In the genomic region with DNA sequence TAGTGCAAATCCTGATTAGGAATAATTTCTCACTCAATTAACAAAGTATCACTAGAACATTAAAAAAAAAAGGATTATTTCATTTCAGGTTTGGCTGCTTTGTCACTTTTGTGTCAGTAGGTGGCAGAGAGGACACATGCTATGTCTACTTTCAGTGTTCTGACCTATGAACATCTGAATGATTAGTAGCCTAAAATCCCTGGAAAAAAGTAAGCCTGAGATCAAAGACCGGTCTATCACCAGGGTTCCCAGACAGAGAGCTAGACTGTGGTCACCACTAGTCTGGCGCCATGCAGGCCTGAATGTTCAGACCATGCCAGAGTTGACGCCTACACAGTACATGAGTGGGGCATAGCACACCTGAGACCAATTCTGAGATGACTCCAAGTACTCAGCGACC, we compare ENCODE assay signal across 8 mouse cellular contexts. TPM values are rescaled to one million over a fixed set of nuclear protein-coding genes. Genes with fewer than 3 reads are reported as not detected.
DNase-seq lines count a peak whose midpoint lies in the region; ATAC-seq and TF ChIP-seq lines count a peak whose summit lies in the region.
"Had no signal": no experiment of that assay in that cellular context is flagged by ENCODE, and none has a peak within 500 bp of the region (broad histone marks: within the 10 kb centered on the region; RNA-seq: fewer than 3 reads in every experiment).

No protein-coding gene starts in this region.

- 78% methylated on average over 4 of the region's 4 CpGs for WGBS in kidney, postnatal 0 days
- 57% methylated on average over 4 of the region's 4 CpGs for WGBS in liver, embryonic 14.5 days (ENCODE audit: insufficient replicate concordance)

- TF ChIP-seq CTCF in kidney, postnatal 0 days (IDR thresholded peaks at IDR 0.05; ENCODE audit: low read depth): peak; percentile 78
- peak; percentile 51 to 92 for TF ChIP-seq CTCF in CH12.LX (conservative IDR thresholded peaks at IDR 0.05 in 1 of 2, IDR thresholded peaks at IDR 0.05 in 1 of 2; ENCODE audit: low read depth in 2 of 2, low read length in 2 of 2)
- TF ChIP-seq CTCF in liver, embryonic 14.5 days (IDR thresholded peaks at IDR 0.05; ENCODE audit: low read depth): peak; percentile 55

- DNase-seq in kidney, postnatal 0 days (ENCODE audit: low spot score): peak; percentile 46
- DNase-seq in kidney, adult 11 months: no peak
- DNase-seq in CH12.LX (ENCODE audit: extremely low read depth): no peak
- peak; percentile 11 for DNase-seq in R1 (ENCODE audit: low read depth, low spot score)
- no peak for DNase-seq in liver, embryonic 14.5 days (ENCODE audit: low read depth in 3 of 3, low spot score in 3 of 3)
- no peak for DNase-seq in ovary, postnatal 14 days (ENCODE audit: low spot score)

- no peak for TF ChIP-seq EP300 in CH12.LX (IDR thresholded peaks at IDR 0.05; ENCODE audit: low read length)
- no peak for TF ChIP-seq EP300 in liver, embryonic 14.5 days (IDR thresholded peaks at IDR 0.05; ENCODE audit: low read depth)

- no peak for TF ChIP-seq POLR2A in CH12.LX (IDR thresholded peaks at IDR 0.05; ENCODE audit: low read depth, low read length)

- TF ChIP-seq RAD21 in CH12.LX (IDR thresholded peaks at IDR 0.05; ENCODE audit: low read depth, low read length): peak; percentile 96

- in situ Hi-C loops in CH12.LX (cut with MboI; ENCODE audit: low pct_ligation_motif_present, low pct_unique_long_range_greater_than_20kb, low sequenced_read_pairs): loop anchor here (5.0 kb wide), 1 partner anchor 159 kb away; a partner anchor contains a TSS

- no peak overlapping the region for H3K4me3 ChIP-seq in kidney, postnatal 0 days (replicated peaks; ENCODE audit: low read depth, low read length)
- H3K4me3 ChIP-seq in CH12.LX (replicated peaks in 1 of 3; ENCODE audit: low read depth in 2 of 3, low read length in 2 of 3, poor library complexity in 1 of 3): no peak overlapping the region
- H3K4me3 ChIP-seq in liver, embryonic 14.5 days (ENCODE audit: insufficient read depth in 1 of 2, low read depth in 2 of 2, low read length in 2 of 2): no peak overlapping the region
- H3K4me3 ChIP-seq: hindbrain, embryonic 12.5 days had no signal

- no peak overlapping the region for H3K27ac ChIP-seq in kidney, postnatal 0 days
- H3K27ac ChIP-seq in CH12.LX (ENCODE audit: insufficient read depth, low read depth): no peak overlapping the region
- H3K27ac ChIP-seq in liver, embryonic 14.5 days: no peak overlapping the region
- H3K27ac ChIP-seq: hindbrain, embryonic 12.5 days had no signal

- no peaks in the 10 kb centered on the region for H3K9me3 ChIP-seq in kidney, postnatal 0 days (replicated peaks; ENCODE audit: low read length)
- H3K9me3 ChIP-seq in CH12.LX (replicated peaks; ENCODE audit: low read length): no peaks in the 10 kb centered on the region
- no peaks in the 10 kb centered on the region for H3K9me3 ChIP-seq in liver, embryonic 14.5 days (ENCODE audit: control insufficient read depth, low read length)
- H3K9me3 ChIP-seq: hindbrain, embryonic 12.5 days had no signal

- peak; percentile 46; the same call in 1 of the 2 replicates for ATAC-seq in kidney, postnatal 0 days (replicated peaks; ENCODE audit: low FRiP score, low read depth)
- ATAC-seq in liver, embryonic 14.5 days (ENCODE audit: insufficient read depth): no peak
- no peak for ATAC-seq in cerebellum, adult (ENCODE audit: insufficient number of reproducible peaks, low FRiP score, low TSS enrichment)

- no peaks in the 10 kb centered on the region for H3K79me2 ChIP-seq in CH12.LX (replicated peaks; ENCODE audit: control insufficient read depth, extremely low read depth, insufficient read depth, poor library complexity, severe bottlenecking)

- no peak overlapping the region for H3K4me2 ChIP-seq in kidney, postnatal 0 days (ENCODE audit: low read length)
- H3K4me2 ChIP-seq in CH12.LX (ENCODE audit: insufficient read depth, low read depth, poor library complexity, severe bottlenecking): no peak overlapping the region
- H3K4me2 ChIP-seq in liver, embryonic 14.5 days (ENCODE audit: low read depth): no peak overlapping the region
- H3K4me2 ChIP-seq: hindbrain, embryonic 12.5 days had no signal

- dilution Hi-C loops in CH12.LX (cut with MboI; ENCODE audit: extremely low pct_ligation_motif_present, extremely low pct_unique_long_range_greater_than_20kb, low sequenced_read_pairs): no loop called here

- H3K36me3 ChIP-seq in kidney, postnatal 0 days (ENCODE audit: insufficient read depth, low read length): no peaks in the 10 kb centered on the region
- H3K36me3 ChIP-seq in CH12.LX (replicated peaks in 1 of 2; ENCODE audit: control insufficient read depth in 1 of 2, insufficient read depth in 1 of 2, low read length in 1 of 2): no peaks in the 10 kb centered on the region
- no peaks in the 10 kb centered on the region for H3K36me3 ChIP-seq in liver, embryonic 14.5 days (replicated peaks; ENCODE audit: control insufficient read depth, insufficient read depth, low read depth)
- H3K36me3 ChIP-seq: hindbrain, embryonic 12.5 days had no signal

- no peaks in the 10 kb centered on the region for H3K27me3 ChIP-seq in kidney, postnatal 0 days (ENCODE audit: insufficient read depth, low read length)
- H3K27me3 ChIP-seq in CH12.LX (replicated peaks): no peaks in the 10 kb centered on the region
- no peaks in the 10 kb centered on the region for H3K27me3 ChIP-seq in liver, embryonic 14.5 days (ENCODE audit: control insufficient read depth, insufficient read depth, low read length)
- H3K27me3 ChIP-seq: hindbrain, embryonic 12.5 days had no signal

- no peak overlapping the region for H3K9ac ChIP-seq in kidney, postnatal 0 days (ENCODE audit: low read depth, low read length)
- H3K9ac ChIP-seq in CH12.LX (ENCODE audit: insufficient read depth, low read depth): no peak overlapping the region
- no peak overlapping the region for H3K9ac ChIP-seq in liver, embryonic 14.5 days (replicated peaks)
- H3K9ac ChIP-seq: hindbrain, embryonic 12.5 days had no signal

- H3K4me1 ChIP-seq in kidney, postnatal 0 days (replicated peaks; ENCODE audit: insufficient read depth, low read length): no peaks in the 10 kb centered on the region
- peaks cover 0 to 22% of the 10 kb centered on the region in 2 experiments; a peak in 2 of 4 replicates for H3K4me1 ChIP-seq in CH12.LX (ENCODE audit: control insufficient read depth in 1 of 2, insufficient read depth in 2 of 2)
- H3K4me1 ChIP-seq in liver, embryonic 14.5 days (replicated peaks; ENCODE audit: control insufficient read depth in 2 of 2, insufficient read depth in 2 of 2, low read length in 1 of 2): no peaks in the 10 kb centered on the region

TF ChIP-seq in CH12.LX, 34 proteins besides CTCF, POLR2A, EP300 and RAD21:
- TF ChIP-seq ZNF384 (IDR thresholded peaks at IDR 0.05; ENCODE audit: low read depth, low read length) (peak; percentile 87), ZKSCAN1 (IDR thresholded peaks at IDR 0.05; ENCODE audit: borderline replicate concordance, low read depth, low read length) (no peak), SMC3 (IDR thresholded peaks at IDR 0.05; ENCODE audit: low read depth, low read length) (peak; percentile 77), ZC3H11A (IDR thresholded peaks at IDR 0.05; ENCODE audit: low read depth, low read length) (peak; percentile 56; the same call in 1 of the 2 replicates), MYC (IDR thresholded peaks at IDR 0.05; ENCODE audit: low read depth, low read length) (peak; percentile 16; the same call in 1 of the 2 replicates)
TF ChIP-seq in CH12.LX: peak in this region for 4.

RNA-seq across cellular contexts. Expression of a gene that starts 30.6 kb away (rescaled TPM):
- 38.0 and 39.4 TPM in 2 replicates for polyA plus RNA-seq in kidney, postnatal 0 days (2015; fragmentation: Nextera tagmentation; extraction: Ambion mirVana)
- total RNA-seq in CH12.LX (2012; rRNA removed) (35.4 and 42.7 TPM in 2 replicates), CH12.LX (2014; rRNA removed) (52.5 and 60.5 TPM in 2 replicates)
- polyA plus RNA-seq in CH12.LX (2012; ENCODE audit: insufficient read length, low read depth): 47.2 and 50.4 TPM in 2 replicates
- polyA plus RNA-seq in liver, embryonic 14.5 days (2012; rRNA removed): 5.6 and 10.0 TPM in 2 replicates
- 21.2 and 24.7 TPM in 2 replicates for polyA plus RNA-seq in liver, embryonic 14.5 days (2014; fragmentation: Nextera tagmentation; extraction: Ambion mirVana)

Comparison
In these comparisons a context has a peak if more than half of its experiments do, and no peak if none do; other contexts are left out.
1. DNase-seq: peak in kidney, postnatal 0 days (single experiment) and R1 (single experiment); none in kidney, adult 11 months (single experiment), CH12.LX (single experiment), liver, embryonic 14.5 days (0 of 3) and ovary, postnatal 14 days (single experiment).
2. Peak in every context shown above with its lines, with median percentiles within 50 percentile points of each other: CTCF ChIP-seq.